Mouse (Mus musculus) limb, embryonic 15.5 days (tissue): Measurements from ENCODE around the gene Il3. TPM values are rescaled to one million over a fixed set of nuclear protein-coding genes. Genes with fewer than 3 reads are reported as not detected.

Source experiments
- ATAC-seq: fragments of 200-750 bp; cut with Nextera tagmentation; 2 replicates; pipeline ENCODE4 v1.8.0; 2017; ENCODE audit warnings: low read depth, moderate TSS enrichment; ENCODE audit not compliant: insufficient number of reproducible peaks, low FRiP score, low TSS enrichment
- H3K27ac ChIP-seq: fragments of 300-500 bp; sonication (generic); 2 replicates; pipeline ENCODE4 v1.5.1; 2015; ENCODE audit warnings: moderate library complexity, mild to moderate bottlenecking, inconsistent platforms
- H3K27me3 ChIP-seq: fragments of 300-500 bp; sonication (generic); 2 replicates; pipeline ENCODE4 v1.6.1; 2015; ENCODE audit warnings: inconsistent platforms
- H3K36me3 ChIP-seq: fragments of 300-500 bp; sonication (generic); 2 replicates; pipeline ENCODE4 v1.6.1; 2015; ENCODE audit warnings: inconsistent platforms
- H3K4me1 ChIP-seq: fragments of 300-500 bp; sonication (generic); 2 replicates; pipeline ENCODE4 v1.6.1; 2015; ENCODE audit warnings: inconsistent platforms
- H3K4me2 ChIP-seq: fragments of 300-500 bp; sonication (generic); 2 replicates; pipeline ENCODE4 v1.6.1; 2015; ENCODE audit warnings: mild to moderate bottlenecking, inconsistent platforms
- H3K4me3 ChIP-seq: fragments of 300-500 bp; sonication (generic); 2 replicates; pipeline ENCODE4 v1.5.1; 2015; ENCODE audit warnings: mild to moderate bottlenecking, inconsistent platforms
- H3K9ac ChIP-seq: fragments of 300-500 bp; sonication (generic); 2 replicates; pipeline ENCODE4 v1.6.1; 2015; ENCODE audit warnings: inconsistent platforms
- H3K9me3 ChIP-seq: fragments of 300-500 bp; sonication (generic); 2 replicates; pipeline ENCODE4 v1.6.1; 2016; ENCODE audit warnings: inconsistent platforms
- WGBS: fragments of 180-500 bp; shearing (Covaris S2); methylation state at CpG from one replicate; pipeline ENCODE4 v1.1.7; 2015; 5-methylcytosine and 5-hydroxymethylcytosine counted together
- polyA plus RNA-seq: library from polyadenylated mRNA; unstranded; fragments of >200 nt; fragmentation: Nextera tagmentation; extraction: Ambion mirVana; gene quantifications from 2 replicates; pipeline ENCODE4 v1.2.1, GENCODE M21; 2015

Il3 gene
- not detected in 2 replicates for polyA plus RNA-seq

DNA sequence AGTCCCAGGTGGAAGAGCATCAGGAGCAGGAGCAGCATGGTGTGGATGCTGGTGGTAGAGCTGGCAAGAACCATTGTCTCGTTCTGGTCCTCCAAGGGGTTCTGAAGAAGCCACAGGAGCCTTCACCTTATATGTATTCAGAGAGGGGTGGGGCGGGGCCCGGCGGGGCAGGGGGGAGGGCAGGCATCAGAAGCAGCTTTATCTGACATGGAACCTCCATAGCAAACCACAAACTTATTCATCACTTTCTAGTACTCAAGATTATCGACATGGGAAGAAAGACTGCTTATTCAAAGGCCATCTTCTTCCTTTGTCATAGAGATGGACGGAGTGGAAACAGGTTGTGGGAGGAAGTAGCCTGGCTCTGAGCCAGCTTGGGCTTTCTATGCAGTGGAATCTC, at the start of gene Il3:
Il3 (minus strand) TSS at position 101 of the 400 bp plus-strand sequence.
- no peaks in the 10 kb centered on the region for H3K27me3 ChIP-seq
- H3K4me2 ChIP-seq: no peak within 1 kb of the TSS
- no peak within 1 kb of the TSS for H3K9ac ChIP-seq
- H3K27ac ChIP-seq: no peak within 1 kb of the TSS
- no peak for ATAC-seq
- H3K9me3 ChIP-seq: no peaks in the 10 kb centered on the region
- WGBS: 82% methylated on average over 6 of the region's 6 CpGs
- H3K36me3 ChIP-seq: no peaks in the 10 kb centered on the region
- H3K4me3 ChIP-seq: no peak within 1 kb of the TSS
- no peaks in the 10 kb centered on the region for H3K4me1 ChIP-seq

DNA sequence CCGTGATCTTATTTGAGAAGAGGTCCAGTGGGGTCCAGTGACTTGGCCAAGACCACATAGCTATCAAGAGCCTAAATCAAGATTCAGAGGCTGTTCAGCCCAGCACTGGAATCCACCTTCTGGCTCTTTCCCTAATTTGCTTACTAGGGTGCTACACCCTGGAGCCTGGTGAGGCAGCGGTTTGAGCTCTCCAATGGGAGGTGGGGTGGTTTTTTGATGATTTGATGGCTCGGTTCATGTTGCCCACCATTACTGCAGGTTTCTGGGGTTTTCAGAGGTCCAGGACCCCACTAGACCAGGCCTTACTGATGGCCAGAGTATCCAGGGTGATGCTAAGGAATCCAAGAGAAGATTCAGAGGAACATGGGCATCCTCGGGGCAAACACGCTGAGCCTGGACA, 48.3 kb upstream of the Il3 start:
- Histone ChIP-seq H3K9ac (no peak overlapping the region), H3K4me3 (no peak overlapping the region), H3K9me3 (no peaks in the 10 kb centered on the region), H3K36me3 (no peaks in the 10 kb centered on the region), H3K4me2 (no peak overlapping the region), H3K4me1 (peaks cover 9% of the 10 kb centered on the region), H3K27ac (no peak overlapping the region), H3K27me3 (no peaks in the 10 kb centered on the region)
- ATAC-seq: no peak
- WGBS: 86% methylated on average over 5 of the region's 5 CpGs

- ATAC-seq: 0 out of 2 replicates have a peak, but pooled peaks have one; percentile 32
- 13% methylated on average over 3 of the region's 3 CpGs for WGBS
- Histone ChIP-seq H3K9me3 (no peaks in the 10 kb centered on the region), H3K27ac (no peak overlapping the region), H3K4me2 (no peak overlapping the region), H3K27me3 (no peaks in the 10 kb centered on the region), H3K36me3 (no peaks in the 10 kb centered on the region), H3K4me1 (peaks cover 9% of the 10 kb centered on the region), H3K9ac (no peak overlapping the region), H3K4me3 (no peak overlapping the region)
These were observed 47.7 kb upstream of the Il3 start for GRCm38 (mm10) chr11:54314740-54315139.

- Histone ChIP-seq H3K27ac (no peak overlapping the region), H3K4me3 (no peak overlapping the region), H3K27me3 (no peaks in the 10 kb centered on the region), H3K4me2 (no peak overlapping the region), H3K9ac (no peak overlapping the region), H3K4me1 (peaks cover 9% of the 10 kb centered on the region), H3K36me3 (no peaks in the 10 kb centered on the region), H3K9me3 (no peaks in the 10 kb centered on the region)
- no peak for ATAC-seq
- WGBS: 80% methylated on average over 7 of the region's 7 CpGs
These were observed 46.6 kb upstream of the Il3 start for GRCm38 (mm10) chr11:54313391-54314360.

DNA sequence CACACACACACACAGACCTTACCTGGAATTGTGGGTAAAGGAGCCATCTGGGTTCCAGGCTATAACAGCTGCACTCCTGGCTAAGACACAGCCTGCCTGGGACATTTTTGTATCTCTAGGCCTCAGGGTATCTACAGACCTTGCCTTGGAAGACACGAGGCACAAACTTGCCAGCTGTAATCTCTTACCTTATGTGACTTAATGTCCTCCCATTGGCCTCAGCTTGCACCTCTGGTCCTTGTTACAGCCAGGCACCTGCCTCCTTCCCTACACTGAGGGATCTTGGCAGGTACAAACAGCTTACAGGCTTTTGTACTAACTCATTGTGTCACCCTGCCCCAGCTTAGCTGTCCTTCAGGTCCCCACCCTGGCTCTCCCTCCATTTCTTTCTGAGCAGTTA, 45.5 kb upstream of the Il3 start:
- Histone ChIP-seq H3K27me3 (no peaks in the 10 kb centered on the region), H3K4me2 (no peak overlapping the region), H3K4me3 (no peak overlapping the region), H3K27ac (no peak overlapping the region), H3K9me3 (no peaks in the 10 kb centered on the region), H3K36me3 (no peaks in the 10 kb centered on the region), H3K9ac (no peak overlapping the region), H3K4me1 (peaks cover 9% of the 10 kb centered on the region)
- 8% methylated on average over 1 of the region's 1 CpGs for WGBS
- ATAC-seq: no peak

GRCm38 (mm10) chr11:54312021-54312420, 44.9 kb upstream of the Il3 start:
- H3K9ac ChIP-seq: no peak overlapping the region
- H3K9me3 ChIP-seq: no peaks in the 10 kb centered on the region
- H3K4me1 ChIP-seq: peaks cover 9% of the 10 kb centered on the region
- H3K4me3 ChIP-seq: no peak overlapping the region
- ATAC-seq: no peak
- no peaks in the 10 kb centered on the region for H3K36me3 ChIP-seq
- H3K4me2 ChIP-seq: no peak overlapping the region
- no peaks in the 10 kb centered on the region for H3K27me3 ChIP-seq
- no peak overlapping the region for H3K27ac ChIP-seq
- WGBS: 20% methylated on average over 5 of the region's 5 CpGs

- H3K27ac ChIP-seq: no peak overlapping the region
- H3K36me3 ChIP-seq: no peaks in the 10 kb centered on the region
- no peak for ATAC-seq
- H3K4me1 ChIP-seq: peaks cover 9% of the 10 kb centered on the region
- H3K9ac ChIP-seq: no peak overlapping the region
- WGBS: 47% methylated on average over 2 of the region's 2 CpGs
- H3K4me3 ChIP-seq: no peak overlapping the region
- no peak overlapping the region for H3K4me2 ChIP-seq
- no peaks in the 10 kb centered on the region for H3K9me3 ChIP-seq
- peaks cover 9% of the 10 kb centered on the region; the same call in 1 of the 2 replicates for H3K27me3 ChIP-seq
These were observed 43.5 kb upstream of the Il3 start for GRCm38 (mm10) chr11:54310588-54310987.

GRCm38 (mm10) chr11:54307139-54307816, 40.2 kb upstream of the Il3 start:
- Histone ChIP-seq H3K9ac (no peak overlapping the region), H3K9me3 (no peaks in the 10 kb centered on the region), H3K36me3 (no peaks in the 10 kb centered on the region), H3K27me3 (peaks cover 37% of the 10 kb centered on the region), H3K4me1 (peaks cover 14% of the 10 kb centered on the region), H3K27ac (no peak overlapping the region), H3K4me3 (no peak overlapping the region), H3K4me2 (no peak overlapping the region)
- 75% methylated on average over 7 of the region's 7 CpGs for whole genome bisulfite sequencing
- no peak for ATAC-seq

DNA sequence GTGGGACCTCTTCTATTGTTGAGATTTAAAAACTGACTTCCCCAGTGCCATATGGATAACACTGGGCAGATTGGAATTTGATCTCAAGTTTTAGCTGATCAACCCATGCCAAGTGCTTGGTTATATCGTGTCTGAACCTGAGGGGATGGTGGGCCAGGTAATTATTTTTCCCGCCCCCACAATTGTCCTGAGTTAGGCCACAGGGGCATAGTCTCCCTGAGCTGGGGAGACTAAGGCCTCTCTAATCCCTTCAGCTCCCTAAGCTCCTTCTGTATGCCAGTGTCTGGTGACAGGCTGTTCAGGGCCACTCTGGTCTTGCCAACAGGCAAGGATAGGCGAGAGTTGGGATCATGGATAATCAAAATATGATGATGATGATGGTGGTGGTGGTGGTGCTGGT, 38.3 kb upstream of the Il3 start:
- no peak for ATAC-seq
- no peaks in the 10 kb centered on the region for H3K36me3 ChIP-seq
- no peak overlapping the region for H3K4me2 ChIP-seq
- H3K9me3 ChIP-seq: no peaks in the 10 kb centered on the region
- H3K27me3 ChIP-seq: peaks cover 37% of the 10 kb centered on the region
- H3K27ac ChIP-seq: no peak overlapping the region
- 75% methylated on average over 3 of the region's 3 CpGs for WGBS
- no peak overlapping the region for H3K4me3 ChIP-seq
- H3K4me1 ChIP-seq: peaks cover 9% of the 10 kb centered on the region
- no peak overlapping the region for H3K9ac ChIP-seq

DNA sequence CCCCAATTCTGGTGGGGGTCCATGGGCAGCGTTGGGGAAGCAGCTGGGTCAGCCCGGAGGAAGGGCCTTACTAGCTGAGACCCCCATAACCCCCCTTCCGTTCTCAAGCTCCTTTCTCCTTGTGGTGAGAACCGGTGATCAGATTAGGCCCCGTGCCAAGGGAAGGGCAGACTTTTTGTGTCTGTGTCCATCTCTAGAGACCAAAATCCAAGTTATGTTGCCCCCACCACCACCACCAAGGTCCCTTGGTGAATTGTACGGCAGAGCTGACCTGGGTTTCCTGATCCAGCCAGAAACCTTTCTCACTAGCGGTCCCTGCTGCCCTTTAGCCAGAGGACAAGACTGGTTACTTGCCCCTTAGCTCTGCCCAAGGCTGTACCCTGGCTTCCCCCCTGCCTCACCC, 37.4 kb upstream of the Il3 start:
- no peak for ATAC-seq
- Histone ChIP-seq H3K36me3 (no peaks in the 10 kb centered on the region), H3K4me2 (peak overlapping the region; percentile 90), H3K4me3 (peak overlapping the region; percentile 47), H3K9ac (no peak overlapping the region), H3K4me1 (peaks cover 9% of the 10 kb centered on the region), H3K27me3 (peaks cover 37% of the 10 kb centered on the region), H3K27ac (no peak overlapping the region), H3K9me3 (no peaks in the 10 kb centered on the region)
- 5% methylated on average over 7 of the region's 7 CpGs for WGBS

GRCm38 (mm10) chr11:54303728-54304470, 36.8 kb upstream of the Il3 start, which contains the start of gene Acsl6:
Gene Acsl6 (plus strand): TSS chr11:54303798.
- H3K4me2 ChIP-seq: peak within 1 kb of the TSS; percentile 90
- ATAC-seq: no peak
- H3K9me3 ChIP-seq: no peaks in the 10 kb centered on the region
- no peaks in the 10 kb centered on the region for H3K36me3 ChIP-seq
- peaks cover 37% of the 10 kb centered on the region for H3K27me3 ChIP-seq
- H3K4me3 ChIP-seq: peak within 1 kb of the TSS; percentile 47
- WGBS: under 1% methylated on average over 53 of the region's 59 CpGs
- no peak within 1 kb of the TSS for H3K27ac ChIP-seq
- peaks cover 9% of the 10 kb centered on the region for H3K4me1 ChIP-seq
- no peak within 1 kb of the TSS for H3K9ac ChIP-seq
